Mouse (Mus musculus) left cerebral cortex, postnatal 14 days (tissue): ENCODE data around the gene Cpvl. TPM values are rescaled to one million over a fixed set of nuclear protein-coding genes. Genes with fewer than 3 reads are reported as not detected.
A peak's percentile ranks its signal among the peaks of the same experiment; 100 is the strongest.

Experiments
- DNase-seq, 2 experiments: peaks; one replicate each; pipeline ENCODE4 v3.0.0; 2021 to 2022; ENCODE audit warnings: low spot score in 2 of 2, mixed read lengths in 1 of 2
- intact Hi-C: fragments of 180-260 bp; cut with DNase I; formaldehyde crosslinking; loops from one replicate; pipeline ENCODE4 v1.15.1; 2025
- long read RNA-seq, 2 experiments: library from polyadenylated mRNA; stranded (forward); transcript quantifications; one replicate each; pipeline ENCODE4 v2.0.0; 2021
- total RNA-seq, 2 experiments: library from RNA; stranded (reverse); gene quantifications; 2 replicates each; pipeline ENCODE4 v1.2.3; 2021

Gene Cpvl
- not detected for total RNA-seq
- long read RNA-seq, experiment 1, result 0 reads
- long read RNA-seq, experiment 2, partial matches to known transcripts, result 0 of 1 reads
- long read RNA-seq, experiment 2, other reads (novel, unspliced or antisense), result 1 of 1 reads

- intact Hi-C loops, result no loop called here
- DNase-seq, result no peak
Measured at GRCm38 (mm10) chr6:53978571-53978970, at the start of gene Cpvl. TSS of gene Cpvl (minus strand) at chr6:53978671.

GRCm38 (mm10) chr6:54023846-54024245 is 45.4 kb upstream of the Cpvl start:
- intact Hi-C loops, result no loop called here
- DNase-seq, result no peak

DNA sequence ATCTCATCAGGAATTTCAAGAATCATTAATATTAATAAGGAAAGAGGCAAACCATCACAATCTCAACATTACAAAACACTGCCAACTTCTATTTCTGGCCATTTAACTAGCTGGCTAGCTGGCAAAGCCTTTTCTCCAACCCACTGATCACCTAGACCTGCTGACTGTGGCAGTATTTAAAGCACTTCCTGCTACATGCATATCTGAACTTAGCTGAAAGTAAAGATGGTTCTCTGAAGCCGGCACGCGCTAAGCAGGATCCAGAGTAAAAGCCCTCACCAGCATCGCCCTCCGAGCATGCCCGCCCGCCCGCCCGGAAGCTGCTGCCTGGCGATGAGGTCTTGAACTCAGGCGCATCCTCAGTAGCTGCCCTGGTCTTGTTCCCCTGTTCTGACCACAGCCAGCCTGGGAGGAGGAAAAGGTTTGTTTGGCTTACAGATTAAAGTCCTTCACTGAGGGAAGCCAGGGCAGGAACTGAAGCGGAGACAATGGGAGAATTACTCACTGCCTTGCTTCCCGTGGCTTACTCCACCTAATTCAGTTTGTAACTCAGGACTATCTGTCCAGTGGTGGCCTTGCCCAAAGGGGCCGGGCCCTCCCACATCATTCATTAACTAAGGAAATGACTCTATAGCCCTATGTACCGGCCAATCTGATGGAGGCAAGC is 42.8 kb upstream of the Cpvl start:
- no peak for DNase-seq
- intact Hi-C loops, result no loop called here

GRCm38 (mm10) chr6:54018861-54019260 is 40.4 kb upstream of the Cpvl start:
- DNase-seq, result no peak
- intact Hi-C loops, result no loop called here

- intact Hi-C loops, result no loop called here
- no peak for DNase-seq
Measured at GRCm38 (mm10) chr6:54018038-54018437, 39.6 kb upstream of the Cpvl start.

GRCm38 (mm10) chr6:54012163-54012562 is 33.7 kb upstream of the Cpvl start:
- DNase-seq, result no peak
- intact Hi-C loops, result no loop called here

- intact Hi-C loops, result no loop called here
- no peak for DNase-seq
Measured at GRCm38 (mm10) chr6:54010362-54010761, 31.9 kb upstream of the Cpvl start.

DNA sequence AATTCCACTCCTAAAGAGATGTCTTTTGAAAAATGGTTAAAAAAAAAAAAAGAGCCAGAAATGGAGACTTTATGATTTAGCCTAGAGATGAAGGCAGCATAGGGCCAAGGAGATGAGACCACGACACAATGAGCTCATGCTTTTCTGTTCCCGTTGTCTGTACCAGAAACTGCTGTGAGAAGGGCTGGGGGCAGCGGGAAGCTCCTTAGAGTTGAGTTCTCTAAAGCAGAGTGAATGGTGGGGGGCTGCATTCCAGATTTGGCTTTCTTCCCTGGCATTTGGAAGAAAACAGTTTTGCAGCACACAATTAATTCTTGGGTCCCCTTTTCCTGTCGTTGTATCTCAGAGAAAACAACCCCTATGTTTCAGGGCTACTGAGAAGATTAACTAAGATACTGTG is 30.8 kb upstream of the Cpvl start:
- intact Hi-C loops, result no loop called here
- DNase-seq, result no peak

DNA sequence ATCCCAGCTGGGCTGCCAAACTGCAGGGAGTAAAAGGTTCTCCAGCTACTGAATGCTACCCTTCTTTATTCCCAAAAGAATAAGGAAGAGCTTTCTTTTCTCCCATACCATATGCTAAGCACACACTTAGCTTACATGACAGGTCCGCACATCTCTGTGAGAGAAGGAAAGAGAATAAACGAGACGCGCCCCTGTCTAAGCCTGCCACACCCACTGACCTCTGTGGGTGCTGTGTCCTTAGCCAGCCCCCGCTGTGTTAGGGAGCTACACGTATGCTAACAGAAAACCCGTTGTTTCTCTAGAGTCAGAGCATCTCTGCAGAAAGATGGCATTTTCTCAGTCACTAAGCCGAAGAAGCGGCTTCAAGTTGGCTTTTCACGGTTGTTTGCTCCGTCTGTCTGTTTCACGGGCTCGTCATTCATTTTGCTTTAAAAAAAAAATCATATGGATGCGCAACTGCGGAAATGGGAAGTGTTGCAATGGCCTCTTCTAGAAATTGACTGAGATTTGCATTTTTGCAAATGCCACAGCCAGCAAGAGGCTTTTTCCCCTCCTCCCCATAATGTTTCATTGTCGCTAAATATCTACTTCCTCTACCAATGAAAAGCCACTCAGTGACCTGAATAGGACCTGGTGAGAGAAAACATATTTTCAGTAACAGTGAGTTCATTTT is 30.1 kb upstream of the Cpvl start:
- peak; percentile 7 to 17 for DNase-seq
- intact Hi-C loops, result no loop called here

- intact Hi-C loops, result no loop called here
- no peak for DNase-seq
Measured at GRCm38 (mm10) chr6:54005302-54005701, 26.8 kb upstream of the Cpvl start.

DNA sequence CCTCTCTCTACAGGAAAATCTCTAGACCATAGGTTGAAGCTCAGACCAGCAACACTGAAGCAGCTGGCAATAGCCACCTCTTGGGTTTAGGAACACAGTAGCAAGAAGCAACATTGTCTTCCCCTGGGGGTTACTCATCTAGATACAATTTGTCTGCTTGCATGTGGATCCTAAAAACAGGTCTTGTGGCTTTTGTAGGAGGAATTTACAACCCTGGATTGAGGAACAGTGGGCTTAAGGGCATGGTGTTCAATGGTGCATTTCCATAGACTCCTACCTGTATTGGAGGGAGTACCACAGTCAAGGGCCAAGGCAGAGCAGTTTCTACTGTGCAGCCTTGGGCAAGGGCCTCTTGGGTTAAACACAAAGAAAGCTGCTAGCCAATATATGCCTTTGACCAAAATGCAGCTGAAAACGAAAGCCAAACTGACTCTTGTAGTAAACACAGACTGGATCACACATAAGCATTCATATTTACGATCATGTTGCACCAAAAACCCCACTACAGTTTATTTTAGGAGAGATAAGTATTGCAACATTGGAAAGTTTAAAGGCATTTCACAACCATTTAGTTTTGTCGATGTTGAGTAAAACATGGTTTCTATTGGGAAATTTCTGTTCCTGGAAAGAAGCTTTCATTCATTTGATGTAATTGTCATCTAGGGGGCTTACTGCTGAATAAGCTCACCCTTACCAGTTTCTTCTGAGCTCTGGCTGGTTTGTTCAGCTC is 17.9 kb upstream of the Cpvl start:
- intact Hi-C loops, result no loop called here
- no peak for DNase-seq

DNA sequence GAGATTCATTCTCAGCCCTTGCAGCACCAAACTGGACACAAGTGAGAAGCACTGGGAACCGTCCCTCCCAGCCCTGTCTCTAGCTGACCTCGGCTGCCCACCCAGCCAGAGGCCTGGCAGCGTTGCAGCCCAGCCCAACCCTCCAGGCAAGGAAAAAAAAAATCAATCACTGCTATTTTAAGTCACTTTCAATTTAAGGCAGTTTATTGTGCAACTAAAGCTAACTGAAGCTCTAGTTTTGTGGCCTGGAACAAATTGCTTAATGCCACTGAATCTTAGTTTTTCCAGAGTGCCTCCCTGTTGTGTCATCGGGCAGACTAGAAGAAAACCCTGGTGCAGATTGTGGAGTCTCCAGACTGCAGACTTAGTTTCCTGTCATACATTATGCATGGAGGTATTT is 17.0 kb upstream of the Cpvl start:
- intact Hi-C loops, result no loop called here
- no peak for DNase-seq

DNA sequence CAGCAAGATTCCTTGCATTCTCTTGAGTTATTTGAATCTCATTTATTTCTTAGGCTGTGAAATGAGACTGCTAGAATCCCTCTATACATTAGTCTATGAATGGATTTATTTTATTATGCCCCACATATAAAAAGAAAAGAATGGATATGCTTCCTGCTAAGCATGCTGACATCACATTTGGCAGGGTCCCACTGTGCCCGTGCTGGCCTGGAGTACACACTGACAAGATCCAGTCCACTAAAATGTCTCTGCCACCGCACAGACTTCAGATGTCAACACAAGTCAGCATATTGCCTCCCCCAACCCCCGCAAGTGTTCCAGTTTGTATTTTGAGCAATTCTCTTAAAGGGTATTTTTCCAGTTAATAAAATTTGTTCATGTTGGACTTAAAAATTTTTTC is 13.9 kb upstream of the Cpvl start:
- intact Hi-C loops, result no loop called here
- DNase-seq, result no peak

DNA sequence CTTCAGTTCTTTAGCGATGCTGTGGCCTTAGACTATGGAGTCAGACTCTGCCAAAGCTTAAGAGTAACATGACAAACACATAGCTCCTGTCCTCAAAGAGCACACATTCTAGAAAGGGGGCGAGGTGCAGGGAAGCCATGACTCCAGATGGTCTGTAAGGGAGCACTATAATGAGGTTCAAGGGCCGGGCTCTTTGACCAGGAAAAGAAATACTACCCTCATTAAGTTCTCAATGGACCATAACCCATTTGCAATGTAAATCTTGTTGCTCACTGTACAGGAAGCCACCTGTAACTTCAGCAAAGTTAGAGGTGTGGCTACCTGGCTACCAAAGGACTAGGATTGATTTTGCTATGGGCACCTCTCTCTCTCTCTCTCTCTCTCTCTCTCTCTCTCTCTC is 8.8 kb upstream of the Cpvl start:
- no peak for DNase-seq
- intact Hi-C loops, result no loop called here

- DNase-seq, result no peak
- intact Hi-C loops, result no loop called here
Measured at GRCm38 (mm10) chr6:53986273-53986985, 8.0 kb upstream of the Cpvl start.

- no peak for DNase-seq
- intact Hi-C loops, result no loop called here
Measured at GRCm38 (mm10) chr6:53983820-53984219, 5.3 kb upstream of the Cpvl start.

GRCm38 (mm10) chr6:53982612-53983011 is 4.1 kb upstream of the Cpvl start:
- intact Hi-C loops, result no loop called here
- DNase-seq, result no peak

GRCm38 (mm10) chr6:53982047-53982600 is 3.7 kb upstream of the Cpvl start:
- no peak for DNase-seq
- intact Hi-C loops, result no loop called here

- intact Hi-C loops, result no loop called here
- DNase-seq, result no peak
Measured at GRCm38 (mm10) chr6:53980817-53981480, 2.5 kb upstream of the Cpvl start.
